Comparison of ENCODE assay signal across 8 mouse cellular contexts in the genomic region with DNA sequence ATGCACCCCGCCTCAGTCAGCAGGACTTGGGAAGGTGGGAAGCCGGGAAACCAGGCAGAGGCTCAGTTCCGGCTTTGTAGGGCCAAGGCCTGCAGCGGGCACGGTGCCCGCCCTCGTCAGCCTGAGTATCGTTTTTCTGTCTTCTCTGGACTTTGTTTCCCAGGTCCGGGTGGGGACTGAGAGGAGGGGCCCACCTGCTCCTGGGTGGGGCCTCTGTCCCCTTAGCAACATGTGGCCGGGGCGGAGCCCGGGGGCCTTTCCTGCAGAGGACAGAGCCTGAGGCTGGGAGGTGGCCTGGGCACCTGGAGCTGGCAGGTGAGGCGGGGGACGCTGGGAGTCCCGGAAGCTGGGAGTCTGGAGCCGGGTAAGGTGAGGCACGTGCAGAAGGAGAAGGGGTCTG. TPM values are rescaled to one million over a fixed set of nuclear protein-coding genes. Genes with fewer than 3 reads are reported as not detected.
DNase-seq lines count a peak whose midpoint lies in the region; ATAC-seq lines count a peak whose summit lies in the region.

No protein-coding gene starts in this region.

- peak overlapping the region; percentile 30; the same call in 1 of the 2 replicates for H3K9ac ChIP-seq in embryonic facial prominence, embryonic 11.5 days (replicated peaks; ENCODE audit: low read length)
- H3K9ac ChIP-seq in hindbrain, embryonic 13.5 days, result peak overlapping the region; percentile 29; the same call in 1 of the 2 replicates
- H3K9ac ChIP-seq in limb, embryonic 11.5 days (ENCODE audit: low read length), result peak overlapping the region; percentile 34

- no peaks in the 10 kb centered on the region for H3K27me3 ChIP-seq in embryonic facial prominence, embryonic 11.5 days (ENCODE audit: control insufficient read depth, insufficient read depth, low read length)
- H3K27me3 ChIP-seq in hindbrain, embryonic 13.5 days, result no peaks in the 10 kb centered on the region
- no peaks in the 10 kb centered on the region for H3K27me3 ChIP-seq in limb, embryonic 11.5 days (ENCODE audit: control insufficient read depth, insufficient read depth, low read length)

- intact Hi-C loops in left cerebral cortex, postnatal 14 days (cut with DNase I), result no loop called here

- no peaks in the 10 kb centered on the region for H3K9me3 ChIP-seq in embryonic facial prominence, embryonic 11.5 days (replicated peaks; ENCODE audit: control insufficient read depth, low read length)
- H3K9me3 ChIP-seq in hindbrain, embryonic 13.5 days, result no peaks in the 10 kb centered on the region
- no peaks in the 10 kb centered on the region for H3K9me3 ChIP-seq in limb, embryonic 11.5 days (ENCODE audit: control insufficient read depth, low read length)

- no peaks in the 10 kb centered on the region for H3K4me1 ChIP-seq in embryonic facial prominence, embryonic 11.5 days (ENCODE audit: control insufficient read depth, insufficient read depth, low read length)
- peaks cover 13% of the 10 kb centered on the region for H3K4me1 ChIP-seq in hindbrain, embryonic 13.5 days (replicated peaks)
- H3K4me1 ChIP-seq in limb, embryonic 11.5 days (ENCODE audit: control insufficient read depth, insufficient read depth, low read length), result peaks cover 6% of the 10 kb centered on the region; the same call in 1 of the 2 replicates

- 26% methylated on average over 17 of the region's 17 CpGs for WGBS in embryonic facial prominence, embryonic 11.5 days
- 38% methylated on average over 17 of the region's 17 CpGs for WGBS in hindbrain, embryonic 13.5 days
- 29% methylated on average over 17 of the region's 17 CpGs for WGBS in limb, embryonic 11.5 days

- peaks cover 6% of the 10 kb centered on the region; the same call in 1 of the 2 replicates for H3K36me3 ChIP-seq in embryonic facial prominence, embryonic 11.5 days (replicated peaks; ENCODE audit: control insufficient read depth, insufficient read depth, low read depth, low read length)
- H3K36me3 ChIP-seq in hindbrain, embryonic 13.5 days, result peaks cover 40% of the 10 kb centered on the region
- peaks cover 5% of the 10 kb centered on the region; the same call in 1 of the 2 replicates for H3K36me3 ChIP-seq in limb, embryonic 11.5 days (ENCODE audit: control insufficient read depth, insufficient read depth, low read length)

- ATAC-seq in embryonic facial prominence, embryonic 11.5 days (replicated peaks; ENCODE audit: insufficient number of reproducible peaks, low FRiP score, low TSS enrichment, low read depth), result peak; percentile 15; the same call in 1 of the 2 replicates
- 0 out of 2 replicates have a peak, but pooled peaks have one; percentile 19 for ATAC-seq in hindbrain, embryonic 13.5 days (ENCODE audit: low FRiP score)
- ATAC-seq in limb, embryonic 11.5 days (ENCODE audit: insufficient number of reproducible peaks, low FRiP score, low TSS enrichment, low read depth), result peak; percentile 42; the same call in 1 of the 2 replicates
- no peak for ATAC-seq in erythroid progenitor cell, adult 5-6 weeks (replicated peaks; ENCODE audit: low FRiP score, poor library complexity, severe bottlenecking)

- DNase-seq in embryonic facial prominence, embryonic 11.5 days (ENCODE audit: low spot score), result no peak
- DNase-seq in limb, embryonic 11.5 days (ENCODE audit: low spot score), result no peak
- peak; percentile 45 to 64 for DNase-seq in lung, postnatal 4 days
- DNase-seq in T-cell, adult 2 months (ENCODE audit: low spot score), result no peak
- no peak for DNase-seq in urinary bladder, postnatal 36 days (ENCODE audit: low spot score in 2 of 2)
- DNase-seq in left cerebral cortex, postnatal 14 days (ENCODE audit: low spot score in 2 of 2), result no peak

- no peak overlapping the region for H3K27ac ChIP-seq in embryonic facial prominence, embryonic 11.5 days (replicated peaks; ENCODE audit: low read depth, low read length)
- H3K27ac ChIP-seq in hindbrain, embryonic 13.5 days, result peak overlapping the region; percentile 35
- H3K27ac ChIP-seq in limb, embryonic 11.5 days (replicated peaks; ENCODE audit: low read depth, low read length), result no peak overlapping the region

- no peak overlapping the region; the same call in 1 of the 2 replicates for H3K4me2 ChIP-seq in embryonic facial prominence, embryonic 11.5 days (ENCODE audit: low read depth, low read length)
- no peak overlapping the region for H3K4me2 ChIP-seq in hindbrain, embryonic 13.5 days
- no peak overlapping the region for H3K4me2 ChIP-seq in limb, embryonic 11.5 days (ENCODE audit: low read depth, severe bottlenecking)

- no peak overlapping the region for H3K4me3 ChIP-seq in embryonic facial prominence, embryonic 11.5 days (ENCODE audit: low read depth, low read length)
- H3K4me3 ChIP-seq in hindbrain, embryonic 13.5 days, result no peak overlapping the region
- no peak overlapping the region for H3K4me3 ChIP-seq in limb, embryonic 11.5 days (ENCODE audit: low read depth, low read length)

RNA-seq across cellular contexts. Expression of gene Misp, which starts 1.6 kb away (rescaled TPM):
- 0.39 and 0.82 TPM in 2 replicates for polyA plus RNA-seq in embryonic facial prominence, embryonic 11.5 days (2014; fragmentation: Nextera tagmentation; extraction: Ambion mirVana)
- polyA plus RNA-seq in hindbrain, embryonic 13.5 days (2015; fragmentation: Nextera tagmentation; extraction: Ambion mirVana), result 0.84 and 1.0 TPM in 2 replicates
- polyA plus RNA-seq in limb, embryonic 11.5 days (2014; fragmentation: Nextera tagmentation; extraction: Ambion mirVana), result 0.21 and 0.29 TPM in 2 replicates
- not detected in 2 replicates for total RNA-seq in erythroid progenitor cell, adult 5-6 weeks (2015; ENCODE audit: low replicate concordance)
- total RNA-seq in erythroid progenitor cell, adult 5-6 weeks (2017; ENCODE audit: low replicate concordance), result not detected in 2 replicates
- total RNA-seq in left cerebral cortex, postnatal 14 days (2021), result under 1 TPM; 0.59 to 0.72 TPM

RNA-seq across cellular contexts. Expression of gene Palm, which starts 29.0 kb away (rescaled TPM):
- polyA plus RNA-seq in embryonic facial prominence, embryonic 11.5 days (2014; fragmentation: Nextera tagmentation; extraction: Ambion mirVana), result 85.7 and 102 TPM in 2 replicates
- 240 and 252 TPM in 2 replicates for polyA plus RNA-seq in hindbrain, embryonic 13.5 days (2015; fragmentation: Nextera tagmentation; extraction: Ambion mirVana)
- 108 and 109 TPM in 2 replicates for polyA plus RNA-seq in limb, embryonic 11.5 days (2014; fragmentation: Nextera tagmentation; extraction: Ambion mirVana)
- total RNA-seq in erythroid progenitor cell, adult 5-6 weeks (2015; ENCODE audit: low replicate concordance), result 8.8 and 16.2 TPM in 2 replicates
- 2.0 and 9.2 TPM in 2 replicates for total RNA-seq in erythroid progenitor cell, adult 5-6 weeks (2017; ENCODE audit: low replicate concordance)
- total RNA-seq in left cerebral cortex, postnatal 14 days (2021), result 100 to 1,000 TPM; 398 to 410 TPM

RNA-seq across cellular contexts. Expression of gene Prss57, which starts 31.6 kb away (rescaled TPM):
- not detected in 2 replicates for polyA plus RNA-seq in embryonic facial prominence, embryonic 11.5 days (2014; fragmentation: Nextera tagmentation; extraction: Ambion mirVana)
- 0.18 TPM in 1 of 2 replicates, not detected in the other for polyA plus RNA-seq in hindbrain, embryonic 13.5 days (2015; fragmentation: Nextera tagmentation; extraction: Ambion mirVana)
- not detected in 2 replicates for polyA plus RNA-seq in limb, embryonic 11.5 days (2014; fragmentation: Nextera tagmentation; extraction: Ambion mirVana)
- 25.6 and 44.0 TPM in 2 replicates for total RNA-seq in erythroid progenitor cell, adult 5-6 weeks (2015; ENCODE audit: low replicate concordance)
- 1.1 and 6.5 TPM in 2 replicates for total RNA-seq in erythroid progenitor cell, adult 5-6 weeks (2017; ENCODE audit: low replicate concordance)
- 1 to 10 TPM in 1 of 2 experiments, under 1 TPM in 1; 0.17 to 1.1 TPM for total RNA-seq in left cerebral cortex, postnatal 14 days (2021)

RNA-seq across cellular contexts. Expression of gene Ptbp1, which starts 31.9 kb away (rescaled TPM):
- polyA plus RNA-seq in embryonic facial prominence, embryonic 11.5 days (2014; fragmentation: Nextera tagmentation; extraction: Ambion mirVana), result 237 and 257 TPM in 2 replicates
- 84.7 and 86.0 TPM in 2 replicates for polyA plus RNA-seq in hindbrain, embryonic 13.5 days (2015; fragmentation: Nextera tagmentation; extraction: Ambion mirVana)
- 328 and 351 TPM in 2 replicates for polyA plus RNA-seq in limb, embryonic 11.5 days (2014; fragmentation: Nextera tagmentation; extraction: Ambion mirVana)
- 134 and 185 TPM in 2 replicates for total RNA-seq in erythroid progenitor cell, adult 5-6 weeks (2015; ENCODE audit: low replicate concordance)
- total RNA-seq in erythroid progenitor cell, adult 5-6 weeks (2017; ENCODE audit: low replicate concordance), result 89.3 and 94.7 TPM in 2 replicates
- 10 to 100 TPM; 52.1 to 61.1 TPM for total RNA-seq in left cerebral cortex, postnatal 14 days (2021)

RNA-seq across cellular contexts. Expression of gene Fstl3, which starts 45.3 kb away (rescaled TPM):
- 2.4 and 2.7 TPM in 2 replicates for polyA plus RNA-seq in embryonic facial prominence, embryonic 11.5 days (2014; fragmentation: Nextera tagmentation; extraction: Ambion mirVana)
- 1.3 and 1.4 TPM in 2 replicates for polyA plus RNA-seq in hindbrain, embryonic 13.5 days (2015; fragmentation: Nextera tagmentation; extraction: Ambion mirVana)
- 1.8 and 1.9 TPM in 2 replicates for polyA plus RNA-seq in limb, embryonic 11.5 days (2014; fragmentation: Nextera tagmentation; extraction: Ambion mirVana)
- 5.4 TPM in 1 of 2 replicates, not detected in the other for total RNA-seq in erythroid progenitor cell, adult 5-6 weeks (2015; ENCODE audit: low replicate concordance)
- 0.38 and 1.3 TPM in 2 replicates for total RNA-seq in erythroid progenitor cell, adult 5-6 weeks (2017; ENCODE audit: low replicate concordance)
- 1 to 10 TPM; 1.7 to 2.2 TPM for total RNA-seq in left cerebral cortex, postnatal 14 days (2021)

Comparison
In these comparisons a context has a peak if more than half of its experiments do, and no peak if none do; other contexts are left out.
1. DNase-seq: peak in lung, postnatal 4 days (2 of 2); none in embryonic facial prominence, embryonic 11.5 days (single experiment), limb, embryonic 11.5 days (single experiment), T-cell, adult 2 months (single experiment), urinary bladder, postnatal 36 days (0 of 2) and left cerebral cortex, postnatal 14 days (0 of 2).
2. Peak in every context shown above with its lines, with median percentiles within 50 percentile points of each other: H3K9ac ChIP-seq.